In the genomic region with DNA sequence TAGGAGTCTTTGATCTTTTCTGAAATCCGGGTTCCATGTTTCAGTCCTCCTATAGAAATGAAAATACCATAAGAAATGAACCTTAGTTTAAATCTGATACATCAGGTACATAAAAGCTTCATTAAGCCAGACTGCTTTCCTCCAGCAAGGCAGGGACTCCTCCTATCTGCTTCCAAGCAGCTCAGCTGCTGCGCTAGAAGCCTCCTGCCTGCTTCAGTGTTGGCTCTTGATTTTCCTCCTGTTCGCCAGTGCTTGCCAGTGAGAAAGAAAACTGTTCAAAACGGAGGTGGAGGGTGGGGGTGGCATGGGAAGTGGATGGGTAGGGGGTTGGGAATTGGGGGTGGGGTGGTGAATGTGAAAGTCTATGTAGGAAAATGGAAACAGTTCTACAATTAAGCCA, we compare ENCODE assay signal across 17 mouse cellular contexts.
"Had no signal": no experiment of that assay in that cellular context is flagged by ENCODE, and none has a peak within 500 bp of the region (broad histone marks: within the 10 kb centered on the region; RNA-seq: fewer than 3 reads in every experiment).

No protein-coding gene starts in this region.

- DNase-seq: liver, postnatal 0 days; lung, adult 2 months; lung, postnatal 14 days; lung, postnatal 36 days; right cerebral cortex, postnatal 25 days; thymus, adult 2 months; thymus, postnatal 25 days; thymus, postnatal 4 days had no signal

- H3K27me3 ChIP-seq: lung, embryonic 15.5 days; megakaryocyte, embryonic 14.5 days; midbrain, embryonic 12.5 days; midbrain, embryonic 15.5 days; neural tube, embryonic 12.5 days; stomach, embryonic 15.5 days had no signal

- H3K4me1 ChIP-seq: lung, embryonic 15.5 days; midbrain, embryonic 12.5 days; midbrain, embryonic 15.5 days; neural tube, embryonic 12.5 days; stomach, embryonic 15.5 days had no signal

- H3K9ac ChIP-seq: liver, postnatal 0 days; lung, embryonic 15.5 days; midbrain, embryonic 12.5 days; midbrain, embryonic 15.5 days; neural tube, embryonic 12.5 days; stomach, embryonic 15.5 days had no signal

- ATAC-seq: liver, postnatal 0 days; lung, postnatal 0 days; midbrain, embryonic 15.5 days had no signal

- H3K4me3 ChIP-seq: lung, embryonic 15.5 days; megakaryocyte, embryonic 14.5 days; midbrain, embryonic 12.5 days; midbrain, embryonic 15.5 days; neural tube, embryonic 12.5 days; stomach, embryonic 15.5 days had no signal

- H3K9me3 ChIP-seq: lung, embryonic 15.5 days; megakaryocyte, embryonic 14.5 days; midbrain, embryonic 12.5 days; midbrain, embryonic 15.5 days; neural tube, embryonic 12.5 days; stomach, embryonic 15.5 days had no signal

- H3K4me2 ChIP-seq: lung, embryonic 15.5 days; midbrain, embryonic 12.5 days; midbrain, embryonic 15.5 days; neural tube, embryonic 12.5 days; stomach, embryonic 15.5 days had no signal

- H3K27ac ChIP-seq: lung, embryonic 15.5 days; macrophage; midbrain, embryonic 12.5 days; midbrain, embryonic 15.5 days; neural tube, embryonic 12.5 days; stomach, embryonic 15.5 days; stomach, postnatal 0 days had no signal
